Mouse (Mus musculus) kidney, postnatal 14 days (tissue): ENCODE measurements around the gene Csrp3.

ENCODE experiments used
- DNase-seq: peaks from one replicate; pipeline ENCODE4 v3.0.0; 2022; ENCODE audit warnings: mixed read lengths

Gene Csrp3

GRCm38 (mm10) chr7:48847820-48848650, at the start of gene Csrp3:
TSS of gene Csrp3 (minus strand) at chr7:48848033.
- no peak for DNase-seq

- DNase-seq = no peak
These were observed 48.2 kb upstream of the Csrp3 start for GRCm38 (mm10) chr7:48896051-48896450.

DNA sequence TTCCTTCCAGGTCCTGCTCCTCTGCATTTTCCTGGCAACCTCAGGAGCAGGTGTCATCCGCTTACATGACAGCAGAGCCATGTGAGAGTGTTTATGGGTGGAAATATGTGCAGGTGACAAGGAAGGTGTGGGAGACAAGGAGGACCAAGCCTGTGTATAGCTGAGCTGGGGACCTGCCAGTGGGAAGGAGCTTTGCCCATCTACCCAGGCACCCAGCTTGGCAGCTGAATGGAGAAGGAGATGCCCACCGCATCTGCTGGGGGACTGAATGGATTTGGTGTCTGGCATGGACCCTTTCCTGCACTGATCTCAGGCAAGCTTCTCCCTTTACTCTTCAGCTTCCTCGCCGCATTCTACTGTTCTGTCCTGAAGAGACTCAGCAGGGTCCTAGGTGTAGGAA, 47.6 kb upstream of the Csrp3 start:
- no peak for DNase-seq

DNA sequence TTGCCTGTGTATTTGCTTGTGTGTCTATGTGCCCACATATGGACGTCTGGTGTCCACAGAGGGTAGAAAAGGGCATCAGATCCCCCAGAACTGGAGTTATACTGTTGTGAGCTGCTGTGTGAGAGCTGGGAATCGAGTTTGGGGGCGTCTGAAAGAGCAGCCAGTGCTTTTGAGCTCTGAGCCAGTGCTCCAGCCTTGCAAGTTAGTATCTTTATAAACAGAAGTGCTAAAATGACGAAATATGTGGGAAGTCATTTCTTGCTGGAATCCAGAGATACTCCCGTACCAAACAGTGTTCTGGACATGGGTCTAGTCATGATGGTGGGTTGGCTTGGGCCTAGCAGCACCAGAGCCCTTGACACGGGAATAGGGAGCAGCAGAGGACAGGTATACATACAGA, 46.9 kb upstream of the Csrp3 start:
- no peak for DNase-seq

DNA sequence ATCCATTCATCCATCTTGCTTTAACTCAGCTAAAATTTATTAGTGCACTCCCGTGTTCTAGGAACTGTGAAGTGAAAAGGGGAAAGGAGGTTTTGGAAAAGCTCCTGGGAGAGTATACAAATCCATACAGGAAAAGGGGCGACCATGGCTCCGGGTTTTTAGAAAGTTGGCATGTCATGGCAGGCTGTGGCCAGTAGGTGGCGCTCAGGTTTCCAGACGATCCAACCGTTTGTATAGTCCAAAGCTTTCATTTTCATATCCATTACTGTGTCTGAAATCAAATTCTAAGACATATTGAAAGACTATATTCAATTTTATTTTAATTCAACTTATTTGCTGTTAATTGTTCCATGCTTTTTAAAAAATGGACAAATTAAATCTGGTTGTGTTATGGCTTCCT, 46.3 kb upstream of the Csrp3 start:
- peak; percentile 70 for DNase-seq

DNA sequence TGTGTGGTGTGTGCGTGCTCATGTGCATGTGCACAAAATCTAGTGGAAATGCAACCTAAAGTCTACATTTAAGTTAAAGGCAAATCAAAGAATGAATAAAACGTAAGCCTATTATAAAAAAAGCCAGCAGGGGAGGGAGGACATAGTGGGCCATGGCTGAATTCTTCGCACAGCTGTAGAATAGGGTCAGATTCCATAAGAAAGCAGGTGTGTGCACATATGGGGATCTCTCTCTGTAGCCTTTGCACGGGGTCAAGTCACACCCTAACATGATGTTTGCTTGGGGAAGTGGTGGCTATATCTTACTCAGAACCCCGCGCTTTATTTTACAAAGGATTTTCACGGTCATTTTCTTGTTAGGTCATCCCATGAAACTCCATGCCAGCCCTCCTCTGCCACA, 45.3 kb upstream of the Csrp3 start:
- DNase-seq = no peak

- no peak for DNase-seq
These were observed 43.2 kb upstream of the Csrp3 start for GRCm38 (mm10) chr7:48891029-48891428.

DNA sequence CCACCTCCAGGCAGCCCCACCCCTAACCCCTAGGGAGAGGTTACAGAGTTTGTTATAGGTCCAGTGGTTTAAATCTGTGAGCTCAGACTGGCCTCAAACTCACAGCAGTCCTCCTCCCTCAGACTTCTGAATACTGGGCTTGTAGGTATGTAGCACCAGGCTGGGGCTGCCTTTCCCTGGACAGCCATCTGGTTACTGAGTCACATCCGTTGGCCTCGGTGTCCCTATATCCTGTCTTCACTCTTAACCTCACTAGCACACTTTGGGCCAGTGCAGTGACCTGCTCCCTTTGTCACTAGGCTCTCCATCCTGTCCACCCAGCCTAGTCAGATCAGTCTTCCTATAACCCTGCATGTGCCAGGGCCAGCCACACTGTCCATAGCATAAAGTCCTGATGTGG, 40.9 kb upstream of the Csrp3 start:
- no peak for DNase-seq

DNA sequence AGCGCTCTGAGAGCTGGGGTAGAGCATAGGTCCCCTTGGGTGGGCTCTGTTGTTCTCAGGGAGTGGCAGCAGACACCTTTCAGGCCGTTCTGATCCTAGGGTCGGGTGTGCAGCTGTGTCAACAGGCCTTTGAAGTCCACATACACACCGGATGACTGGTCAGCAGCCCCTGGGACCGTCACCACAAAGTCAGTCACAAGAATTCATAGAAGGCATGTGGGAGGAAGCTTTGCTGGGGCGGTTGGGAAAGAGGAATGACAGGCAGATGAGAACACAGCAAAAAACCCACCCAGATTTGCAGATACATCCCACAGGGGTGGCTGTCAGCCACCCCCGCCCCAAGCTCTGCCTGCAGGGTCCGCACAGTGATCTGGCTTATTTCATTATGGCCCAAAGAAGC, 40.1 kb upstream of the Csrp3 start:
- DNase-seq = no peak

DNA sequence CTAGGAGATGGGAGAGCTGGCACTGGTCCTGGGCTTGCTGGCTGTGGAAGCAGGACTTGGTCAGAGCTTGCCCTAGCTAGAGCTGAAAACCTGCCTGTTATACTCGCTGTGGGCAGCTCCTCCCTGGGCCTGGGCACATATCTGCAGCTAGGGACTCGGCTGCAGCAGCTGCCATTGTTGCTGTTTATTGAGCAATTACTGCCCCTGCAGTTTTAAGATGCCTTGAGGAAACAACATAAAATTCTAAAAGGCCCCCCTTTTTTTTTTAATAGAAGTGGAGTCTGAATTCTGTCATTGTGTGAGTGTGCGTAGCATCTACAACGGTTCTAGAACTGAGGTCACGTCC, 36.4 kb upstream of the Csrp3 start:
- no peak for DNase-seq

GRCm38 (mm10) chr7:48883525-48884265, 35.9 kb upstream of the Csrp3 start:
- no peak for DNase-seq

- no peak for DNase-seq
These were observed 34.3 kb upstream of the Csrp3 start for GRCm38 (mm10) chr7:48881971-48882609.

- DNase-seq = peak; percentile 87
These were observed 33.7 kb upstream of the Csrp3 start, which contains the start of gene E2f8 for GRCm38 (mm10) chr7:48881486-48881885. TSS of gene E2f8 (minus strand) at chr7:48881596.

- DNase-seq = peak; percentile 98
These were observed 33.0 kb upstream of the Csrp3 start for GRCm38 (mm10) chr7:48880591-48881481.

- no peak for DNase-seq
These were observed 31.7 kb upstream of the Csrp3 start for GRCm38 (mm10) chr7:48879574-48879973.

- no peak for DNase-seq
These were observed 30.1 kb upstream of the Csrp3 start for GRCm38 (mm10) chr7:48877786-48878390.

- DNase-seq = peak; percentile 62
These were observed 28.7 kb upstream of the Csrp3 start for GRCm38 (mm10) chr7:48876526-48876925.

- DNase-seq = no peak
These were observed 27.3 kb upstream of the Csrp3 start for GRCm38 (mm10) chr7:48875096-48875495.

DNA sequence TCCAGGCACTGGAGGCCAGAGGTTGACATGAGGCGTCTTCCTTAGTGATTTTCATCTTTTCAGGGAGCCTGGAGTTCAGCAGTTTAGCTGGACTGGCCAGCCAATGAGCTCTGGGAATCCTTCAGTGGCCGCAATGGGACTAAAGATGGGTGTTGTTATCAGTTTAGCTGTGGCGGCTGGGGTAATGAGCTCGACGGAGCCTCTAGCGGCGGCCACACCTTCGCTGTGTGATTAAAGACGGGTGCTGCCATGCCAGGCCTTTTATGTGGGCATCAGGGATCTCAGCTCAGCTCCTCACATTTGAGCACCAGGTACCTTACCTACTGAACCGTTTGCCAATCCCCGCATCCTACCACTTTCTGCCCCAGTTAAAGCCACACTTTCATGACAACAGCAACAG, 23.5 kb upstream of the Csrp3 start:
- DNase-seq = no peak

- DNase-seq = no peak
These were observed 22.8 kb upstream of the Csrp3 start for GRCm38 (mm10) chr7:48870579-48871180.

DNA sequence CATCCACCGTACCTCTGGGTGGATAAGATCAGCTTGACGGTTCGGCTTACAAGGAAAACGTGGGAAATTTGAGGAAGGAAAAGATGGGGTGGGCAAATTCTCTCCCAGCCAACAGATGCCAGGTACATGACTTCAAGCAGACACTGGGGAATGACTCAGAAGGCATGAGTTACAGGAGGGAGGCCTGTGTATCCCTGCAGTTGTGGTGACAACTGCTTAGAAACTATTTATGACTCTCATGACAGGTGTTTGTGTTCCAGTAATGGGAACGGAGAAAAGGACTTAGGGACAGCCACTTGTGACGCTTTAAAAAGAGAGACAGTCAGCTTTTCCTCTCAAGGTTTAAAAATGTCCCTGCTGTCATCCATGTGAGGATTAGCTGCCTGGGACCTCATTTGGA, 22.3 kb upstream of the Csrp3 start:
- no peak for DNase-seq

DNA sequence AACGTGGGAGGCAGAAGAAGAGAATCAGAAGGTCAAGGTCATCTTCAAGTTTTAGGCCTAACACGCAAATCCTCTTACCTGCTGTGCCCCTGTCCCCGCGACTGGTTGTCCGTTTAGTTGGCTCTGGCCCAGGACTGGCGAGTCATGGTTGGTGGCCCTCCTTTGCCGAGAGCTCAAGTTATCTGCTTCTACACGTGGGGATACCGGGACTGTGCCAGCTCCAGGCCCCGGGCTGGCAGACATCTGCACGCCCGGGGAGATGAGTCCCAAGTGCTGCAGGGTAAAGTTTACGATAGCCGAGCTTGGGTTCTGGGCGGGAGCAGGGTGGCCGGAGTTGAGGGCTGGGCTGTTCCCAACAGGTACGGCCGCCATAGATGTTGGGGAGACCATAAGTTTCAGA, 19.7 kb upstream of the Csrp3 start:
- no peak for DNase-seq
